Mouse (Mus musculus): ENCODE data around the gene Dpysl4. TPM values are rescaled to one million over a fixed set of nuclear protein-coding genes. Genes with fewer than 3 reads are reported as not detected.
A peak's percentile ranks its signal among the peaks of the same experiment; 100 is the strongest.

Gene Dpysl4
- polyA plus RNA-seq, 1 experiment from 2014 or later: 4.7 TPM

DNA sequence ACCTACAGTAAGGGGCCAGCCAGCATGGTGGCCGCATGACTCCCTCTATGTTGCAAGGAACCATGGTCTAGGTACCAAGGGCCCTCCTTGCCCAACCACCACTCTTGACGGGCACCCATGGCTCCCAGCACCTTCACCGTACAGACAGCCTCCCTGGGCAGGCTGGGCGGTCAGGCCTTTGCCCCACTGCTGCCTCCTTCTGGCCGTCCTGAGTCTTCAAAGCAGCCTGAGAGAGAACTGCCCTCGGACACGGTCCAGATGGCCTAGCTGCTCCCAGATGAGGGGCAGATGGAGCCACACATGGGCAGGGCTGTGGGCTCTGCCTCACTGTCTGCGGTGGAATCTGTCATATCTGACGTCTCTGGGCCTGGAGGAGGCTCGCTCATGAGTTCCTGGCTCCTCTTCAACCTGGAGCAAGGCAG, 18.2 kb downstream of the Dpysl4 start:
- no peak overlapping the region for H3K4me3 ChIP-seq (ENCODE audit: low read depth, low read length)
- no peaks in the 10 kb centered on the region for H3K4me1 ChIP-seq (replicated peaks; ENCODE audit: control insufficient read depth, insufficient read depth, low read length)
- no peak for ATAC-seq
- peak; percentile 51 for TF ChIP-seq CTCF (IDR thresholded peaks at IDR 0.05; ENCODE audit: low read depth)
- no peaks in the 10 kb centered on the region; the same call in 1 of the 2 replicates for H3K36me3 ChIP-seq (ENCODE audit: control insufficient read depth, insufficient read depth)
- H3K9me3 ChIP-seq (ENCODE audit: control insufficient read depth): no peaks in the 10 kb centered on the region
- H3K4me2 ChIP-seq (replicated peaks; ENCODE audit: low read depth): no peak overlapping the region
- H3K9ac ChIP-seq (ENCODE audit: low read depth, low read length): no peak overlapping the region
- 63% methylated on average over 10 of the region's 10 CpGs for WGBS
- H3K27ac ChIP-seq (ENCODE audit: low read depth, low read length): no peak overlapping the region
- no peaks in the 10 kb centered on the region for H3K27me3 ChIP-seq (replicated peaks; ENCODE audit: control insufficient read depth, insufficient read depth, low read length)

GRCm38 (mm10) chr7:139105076-139105475, 19.3 kb downstream of the Dpysl4 start:
- no peaks in the 10 kb centered on the region for H3K4me1 ChIP-seq (replicated peaks; ENCODE audit: control insufficient read depth, insufficient read depth, low read length)
- no peak for ATAC-seq
- no peak overlapping the region for H3K9ac ChIP-seq (ENCODE audit: low read depth, low read length)
- no peaks in the 10 kb centered on the region for H3K27me3 ChIP-seq (replicated peaks; ENCODE audit: control insufficient read depth, insufficient read depth, low read length)
- no peaks in the 10 kb centered on the region; the same call in 1 of the 2 replicates for H3K36me3 ChIP-seq (ENCODE audit: control insufficient read depth, insufficient read depth)
- H3K4me3 ChIP-seq (ENCODE audit: low read depth, low read length): no peak overlapping the region
- 81% methylated on average over 5 of the region's 5 CpGs for WGBS
- H3K9me3 ChIP-seq (ENCODE audit: control insufficient read depth): no peaks in the 10 kb centered on the region
- no peak overlapping the region for H3K27ac ChIP-seq (ENCODE audit: low read depth, low read length)
- TF ChIP-seq CTCF (IDR thresholded peaks at IDR 0.05; ENCODE audit: low read depth): no peak
- H3K4me2 ChIP-seq (replicated peaks; ENCODE audit: low read depth): no peak overlapping the region

- no peak overlapping the region for H3K4me2 ChIP-seq (replicated peaks; ENCODE audit: low read depth)
- H3K9ac ChIP-seq (ENCODE audit: low read depth, low read length): no peak overlapping the region
- 89% methylated on average over 7 of the region's 7 CpGs for whole genome bisulfite sequencing
- no peak for ATAC-seq
- no peak overlapping the region for H3K4me3 ChIP-seq (ENCODE audit: low read depth, low read length)
- no peaks in the 10 kb centered on the region; the same call in 1 of the 2 replicates for H3K36me3 ChIP-seq (ENCODE audit: control insufficient read depth, insufficient read depth)
- H3K4me1 ChIP-seq (replicated peaks; ENCODE audit: control insufficient read depth, insufficient read depth, low read length): no peaks in the 10 kb centered on the region
- H3K27ac ChIP-seq (ENCODE audit: low read depth, low read length): no peak overlapping the region
- H3K9me3 ChIP-seq (ENCODE audit: control insufficient read depth): no peaks in the 10 kb centered on the region
- TF ChIP-seq CTCF (IDR thresholded peaks at IDR 0.05; ENCODE audit: low read depth): no peak
- no peaks in the 10 kb centered on the region for H3K27me3 ChIP-seq (replicated peaks; ENCODE audit: control insufficient read depth, insufficient read depth, low read length)
Measured at GRCm38 (mm10) chr7:139105705-139106104, 19.9 kb downstream of the Dpysl4 start.

DNA sequence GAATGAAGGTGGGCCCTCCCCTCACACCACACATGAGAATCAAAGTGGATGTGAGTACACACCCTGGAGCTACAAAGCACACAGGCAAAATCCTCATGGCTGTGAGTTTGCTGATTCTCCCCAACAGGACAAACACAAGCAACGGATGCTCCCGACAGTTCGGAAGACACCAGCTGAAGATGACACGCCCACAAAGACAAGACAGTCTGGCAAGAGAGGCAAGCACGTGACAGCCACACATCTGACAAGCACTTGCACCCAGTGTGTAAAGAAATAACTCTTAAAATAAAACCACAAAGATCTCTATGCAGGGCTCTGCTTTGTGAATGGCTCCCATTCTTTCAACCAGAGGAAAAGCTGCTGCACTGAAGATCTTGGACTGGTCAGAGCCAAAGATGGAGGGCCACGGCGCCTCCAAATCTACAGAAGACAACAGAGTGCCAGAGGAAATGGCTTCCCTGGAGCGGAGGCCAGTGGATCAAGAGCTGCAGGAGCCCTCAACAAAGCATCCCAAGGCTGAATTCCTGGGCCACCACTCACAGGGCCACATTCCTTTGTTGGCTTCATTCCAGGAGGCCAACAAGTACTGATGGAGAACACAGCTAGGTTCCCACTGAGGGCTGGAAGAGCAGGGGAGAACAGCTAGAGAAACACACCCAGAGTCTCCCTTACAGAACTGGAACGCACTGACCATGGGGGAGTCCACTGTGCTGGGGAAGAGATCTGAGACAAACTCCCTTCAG, 22.3 kb downstream of the Dpysl4 start:
- no peak for TF ChIP-seq CTCF (IDR thresholded peaks at IDR 0.05; ENCODE audit: low read depth)
- WGBS: 78% methylated on average over 9 of the region's 9 CpGs

GRCm38 (mm10) chr7:139119152-139119774, 33.5 kb downstream of the Dpysl4 start:
- Histone ChIP-seq H3K27ac (ENCODE audit: low read depth, low read length) (no peak overlapping the region), H3K4me2 (replicated peaks; ENCODE audit: low read depth) (no peak overlapping the region), H3K27me3 (replicated peaks; ENCODE audit: control insufficient read depth, insufficient read depth, low read length) (no peaks in the 10 kb centered on the region), H3K36me3 (ENCODE audit: control insufficient read depth, insufficient read depth) (no peaks in the 10 kb centered on the region), H3K9me3 (ENCODE audit: control insufficient read depth) (no peaks in the 10 kb centered on the region), H3K9ac (ENCODE audit: low read depth, low read length) (no peak overlapping the region), H3K4me1 (replicated peaks; ENCODE audit: control insufficient read depth, insufficient read depth, low read length) (no peaks in the 10 kb centered on the region), H3K4me3 (ENCODE audit: low read depth, low read length) (no peak overlapping the region)
- WGBS: 37% methylated on average over 13 of the region's 13 CpGs
- peak; percentile 49; the same call in 1 of the 2 replicates for ATAC-seq
- peak; percentile 94 for TF ChIP-seq CTCF (IDR thresholded peaks at IDR 0.05; ENCODE audit: low read depth)

More for the DNA sequence above, 22.3 kb downstream of the Dpysl4 start:
- Histone ChIP-seq H3K27me3 (replicated peaks; ENCODE audit: control insufficient read depth, insufficient read depth, low read length) (no peaks in the 10 kb centered on the region), H3K9ac (ENCODE audit: low read depth, low read length) (no peak overlapping the region), H3K36me3 (ENCODE audit: control insufficient read depth, insufficient read depth) (no peaks in the 10 kb centered on the region; the same call in 1 of the 2 replicates), H3K9me3 (ENCODE audit: control insufficient read depth) (no peaks in the 10 kb centered on the region), H3K27ac (ENCODE audit: low read depth, low read length) (no peak overlapping the region), H3K4me3 (ENCODE audit: low read depth, low read length) (no peak overlapping the region), H3K4me2 (replicated peaks; ENCODE audit: low read depth) (no peak overlapping the region), H3K4me1 (replicated peaks; ENCODE audit: control insufficient read depth, insufficient read depth, low read length) (no peaks in the 10 kb centered on the region)
- ATAC-seq: no peak

DNA sequence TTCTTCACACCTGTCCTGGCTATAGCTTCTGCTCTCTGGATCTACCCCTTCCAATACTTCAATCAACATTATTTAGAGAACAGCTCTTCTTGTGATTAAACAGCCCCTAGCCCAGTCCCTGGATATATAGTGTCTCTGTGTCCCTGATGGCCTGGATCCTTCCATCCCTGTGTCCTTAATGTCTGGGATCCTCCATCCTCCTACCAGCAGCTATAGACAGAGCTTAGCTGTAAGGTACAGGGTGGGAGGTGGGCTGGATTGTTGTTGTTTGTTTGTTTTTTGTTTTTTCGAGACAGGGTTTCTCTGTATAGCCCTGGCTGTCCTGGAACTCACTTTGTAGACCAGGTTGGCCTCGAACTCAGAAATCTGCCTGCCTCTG, 34.0 kb downstream of the Dpysl4 start:
- H3K4me2 ChIP-seq (replicated peaks; ENCODE audit: low read depth): no peak overlapping the region
- H3K4me1 ChIP-seq (replicated peaks; ENCODE audit: control insufficient read depth, insufficient read depth, low read length): no peaks in the 10 kb centered on the region
- no peak overlapping the region for H3K4me3 ChIP-seq (ENCODE audit: low read depth, low read length)
- TF ChIP-seq CTCF (IDR thresholded peaks at IDR 0.05; ENCODE audit: low read depth): no peak
- no peaks in the 10 kb centered on the region for H3K27me3 ChIP-seq (replicated peaks; ENCODE audit: control insufficient read depth, insufficient read depth, low read length)
- no peak for ATAC-seq
- H3K9me3 ChIP-seq (ENCODE audit: control insufficient read depth): no peaks in the 10 kb centered on the region
- H3K36me3 ChIP-seq (ENCODE audit: control insufficient read depth, insufficient read depth): no peaks in the 10 kb centered on the region
- H3K9ac ChIP-seq (ENCODE audit: low read depth, low read length): no peak overlapping the region
- 45% methylated on average over 2 of the region's 2 CpGs for WGBS
- no peak overlapping the region for H3K27ac ChIP-seq (ENCODE audit: low read depth, low read length)
